ENCODE assay signal across 8 mouse cellular contexts in genomic region chr8:72319921-72320802, GRCm38 (mm10). TPM values are rescaled to one million over a fixed set of nuclear protein-coding genes. Genes with fewer than 3 reads are reported as not detected.
A peak's percentile ranks its signal among the peaks of the same experiment; 100 is the strongest.
DNase-seq lines count a peak whose midpoint lies in the region; ATAC-seq and TF ChIP-seq lines count a peak whose summit lies in the region.

No protein-coding gene starts in this region.

- H3K4me3 ChIP-seq in erythroblast, embryonic 14.5 days (replicated peaks), result peak overlapping the region; percentile 60
- peak overlapping the region; percentile 98 for H3K4me3 ChIP-seq in E14TG2a.4 (replicated peaks; ENCODE audit: low read length)
- H3K4me3 ChIP-seq in forebrain, embryonic 11.5 days (ENCODE audit: low read depth, low read length), result peak overlapping the region; percentile 41
- peak overlapping the region; percentile 58 for H3K4me3 ChIP-seq in hindbrain, embryonic 15.5 days
- H3K4me3 ChIP-seq in lung, embryonic 15.5 days, result peak overlapping the region; percentile 60
- H3K4me3 ChIP-seq in spleen, adult 2 months (ENCODE audit: extremely low read depth, insufficient read depth, insufficient read length), result peak overlapping the region; percentile 95

- no peak for ATAC-seq in erythroblast, adult 5-6 weeks (replicated peaks; ENCODE audit: low FRiP score, poor library complexity, severe bottlenecking)
- no peak for ATAC-seq in forebrain, embryonic 11.5 days (replicated peaks; ENCODE audit: low FRiP score)
- ATAC-seq in hindbrain, embryonic 15.5 days (ENCODE audit: low FRiP score, low read depth), result no peak
- ATAC-seq in lung, embryonic 15.5 days (ENCODE audit: borderline replicate concordance, extremely low read depth, low FRiP score, low TSS enrichment), result no peak
- ATAC-seq in monocyte, adult 5-6 weeks (replicated peaks; ENCODE audit: insufficient number of reproducible peaks, low FRiP score, low TSS enrichment, poor library complexity, severe bottlenecking), result no peak

- DNase-seq in forebrain, embryonic 11.5 days (ENCODE audit: low spot score), result no peak
- DNase-seq in spleen, adult 2 months (ENCODE audit: low read depth in 1 of 2, low spot score in 2 of 2), result no peak

- no peaks in the 10 kb centered on the region for H3K36me3 ChIP-seq in erythroblast, embryonic 14.5 days (ENCODE audit: control insufficient read depth)
- peaks cover 49% of the 10 kb centered on the region for H3K36me3 ChIP-seq in E14TG2a.4 (ENCODE audit: insufficient read depth, low read length)
- no peaks in the 10 kb centered on the region for H3K36me3 ChIP-seq in forebrain, embryonic 11.5 days (ENCODE audit: control insufficient read depth, insufficient read depth, low read length)
- no peaks in the 10 kb centered on the region for H3K36me3 ChIP-seq in hindbrain, embryonic 15.5 days
- H3K36me3 ChIP-seq in lung, embryonic 15.5 days, result no peaks in the 10 kb centered on the region
- peaks cover 39% of the 10 kb centered on the region for H3K36me3 ChIP-seq in spleen, adult 2 months (ENCODE audit: control insufficient read depth, insufficient read depth, low read length)

- H3K27ac ChIP-seq in forebrain, embryonic 11.5 days (ENCODE audit: low read depth, low read length), result no peak overlapping the region
- H3K27ac ChIP-seq in hindbrain, embryonic 15.5 days (replicated peaks), result no peak overlapping the region
- H3K27ac ChIP-seq in lung, embryonic 15.5 days, result no peak overlapping the region
- peak overlapping the region; percentile 90 for H3K27ac ChIP-seq in spleen, adult 2 months (ENCODE audit: insufficient read depth, low read length)

- 6% methylated on average over 52 of the region's 55 CpGs for WGBS in forebrain, embryonic 11.5 days
- WGBS in hindbrain, embryonic 15.5 days, result 9% methylated on average over 55 of the region's 55 CpGs
- WGBS in lung, embryonic 15.5 days, result 5% methylated on average over 44 of the region's 55 CpGs
- 12% methylated on average over 53 of the region's 55 CpGs for WGBS in spleen, adult 2 months

- peak overlapping the region; percentile 87 for H3K4me2 ChIP-seq in forebrain, embryonic 11.5 days (ENCODE audit: low read depth, low read length, severe bottlenecking)
- peak overlapping the region; percentile 91 for H3K4me2 ChIP-seq in hindbrain, embryonic 15.5 days
- peak overlapping the region; percentile 97 for H3K4me2 ChIP-seq in lung, embryonic 15.5 days

- H3K27me3 ChIP-seq in erythroblast, embryonic 14.5 days (ENCODE audit: control insufficient read depth), result peaks cover 60% of the 10 kb centered on the region
- no peaks in the 10 kb centered on the region for H3K27me3 ChIP-seq in E14TG2a.4 (ENCODE audit: insufficient read depth, low read length)
- H3K27me3 ChIP-seq in forebrain, embryonic 11.5 days (ENCODE audit: control insufficient read depth, insufficient read depth, low read length), result peaks cover 33% of the 10 kb centered on the region
- peaks cover 36% of the 10 kb centered on the region for H3K27me3 ChIP-seq in hindbrain, embryonic 15.5 days
- peaks cover 31% of the 10 kb centered on the region for H3K27me3 ChIP-seq in lung, embryonic 15.5 days
- no peaks in the 10 kb centered on the region for H3K27me3 ChIP-seq in spleen, adult 2 months (ENCODE audit: control insufficient read depth, insufficient read depth, low read length)

- H3K9ac ChIP-seq in forebrain, embryonic 11.5 days (ENCODE audit: low read length), result no peak overlapping the region; the same call in 1 of the 2 replicates
- peak overlapping the region; percentile 45 for H3K9ac ChIP-seq in hindbrain, embryonic 15.5 days
- H3K9ac ChIP-seq in lung, embryonic 15.5 days, result peak overlapping the region; percentile 54

- H3K4me1 ChIP-seq in erythroblast, embryonic 14.5 days (ENCODE audit: control insufficient read depth), result peaks cover 15% of the 10 kb centered on the region
- peaks cover 54% of the 10 kb centered on the region for H3K4me1 ChIP-seq in E14TG2a.4 (replicated peaks; ENCODE audit: low read depth, low read length)
- peaks cover 6% of the 10 kb centered on the region; the same call in 1 of the 2 replicates for H3K4me1 ChIP-seq in forebrain, embryonic 11.5 days (replicated peaks; ENCODE audit: control insufficient read depth, insufficient read depth, low read length)
- H3K4me1 ChIP-seq in hindbrain, embryonic 15.5 days (replicated peaks), result peaks cover 24% of the 10 kb centered on the region
- peaks cover 24% of the 10 kb centered on the region for H3K4me1 ChIP-seq in lung, embryonic 15.5 days
- peaks cover 19% of the 10 kb centered on the region for H3K4me1 ChIP-seq in spleen, adult 2 months (ENCODE audit: control insufficient read depth, insufficient read depth, insufficient read length)

- no peak for TF ChIP-seq CTCF in E14TG2a.4 (conservative IDR thresholded peaks at IDR 0.05; ENCODE audit: low read length)
- TF ChIP-seq CTCF in spleen, adult 2 months (IDR thresholded peaks at IDR 0.05; ENCODE audit: extremely low read depth, insufficient read depth, insufficient read length, insufficient replicate concordance), result no peak

- TF ChIP-seq POLR2A in spleen, adult 2 months (IDR thresholded peaks at IDR 0.05; ENCODE audit: low read depth, low read length), result no peak

- peaks cover 9% of the 10 kb centered on the region; the same call in 1 of the 2 replicates for H3K9me3 ChIP-seq in erythroblast, embryonic 14.5 days (ENCODE audit: control insufficient read depth, low read length)
- H3K9me3 ChIP-seq in E14TG2a.4 (ENCODE audit: low read length), result no peaks in the 10 kb centered on the region
- no peaks in the 10 kb centered on the region for H3K9me3 ChIP-seq in forebrain, embryonic 11.5 days (ENCODE audit: control insufficient read depth, low read length)
- H3K9me3 ChIP-seq in hindbrain, embryonic 15.5 days, result no peaks in the 10 kb centered on the region
- H3K9me3 ChIP-seq in lung, embryonic 15.5 days, result no peaks in the 10 kb centered on the region

RNA-seq across cellular contexts. Expression of gene Klf2, which starts 1.3 kb away (rescaled TPM):
- polyA plus RNA-seq in erythroblast, embryonic 14.5 days (2012), result 1.4 TPM in 2 replicates
- 8.1 and 11.7 TPM in 2 replicates for total RNA-seq in erythroblast, adult 5-6 weeks (2015; ENCODE audit: low replicate concordance)
- 3.4 and 4.6 TPM in 2 replicates for total RNA-seq in erythroblast, adult 5-6 weeks (2017; ENCODE audit: low replicate concordance)
- 4.7 and 5.4 TPM in 2 replicates for polyA plus RNA-seq in forebrain, embryonic 11.5 days (2014; fragmentation: Nextera tagmentation; extraction: Ambion mirVana)
- 6.4 and 6.9 TPM in 2 replicates for polyA plus RNA-seq in hindbrain, embryonic 15.5 days (2015; fragmentation: Nextera tagmentation; extraction: Ambion mirVana)
- 13.3 and 14.0 TPM in 2 replicates for polyA plus RNA-seq in lung, embryonic 15.5 days (2015; fragmentation: Nextera tagmentation; extraction: Ambion mirVana)
- 219 and 378 TPM in 2 replicates for polyA plus RNA-seq in spleen, adult 2 months (2012; rRNA removed)
- total RNA-seq in monocyte, adult 5-6 weeks (2017), result 183 to 225 TPM (median 194 TPM) in 3 replicates

RNA-seq across cellular contexts. Expression of gene Gm10282, which starts 15.1 kb away (rescaled TPM):
- 5.6 and 6.0 TPM in 2 replicates for polyA plus RNA-seq in erythroblast, embryonic 14.5 days (2012)
- 22.9 and 31.8 TPM in 2 replicates for total RNA-seq in erythroblast, adult 5-6 weeks (2015; ENCODE audit: low replicate concordance)
- total RNA-seq in erythroblast, adult 5-6 weeks (2017; ENCODE audit: low replicate concordance), result 14.9 and 39.9 TPM in 2 replicates
- 45.4 and 48.2 TPM in 2 replicates for polyA plus RNA-seq in forebrain, embryonic 11.5 days (2014; fragmentation: Nextera tagmentation; extraction: Ambion mirVana)
- polyA plus RNA-seq in hindbrain, embryonic 15.5 days (2015; fragmentation: Nextera tagmentation; extraction: Ambion mirVana), result 9.8 and 12.5 TPM in 2 replicates
- 33.1 and 33.8 TPM in 2 replicates for polyA plus RNA-seq in lung, embryonic 15.5 days (2015; fragmentation: Nextera tagmentation; extraction: Ambion mirVana)
- 1.4 and 1.7 TPM in 2 replicates for polyA plus RNA-seq in spleen, adult 2 months (2012; rRNA removed)
- total RNA-seq in monocyte, adult 5-6 weeks (2017), result 1.5 to 3.3 TPM (median 3.1 TPM) in 3 replicates

Comparison
In these comparisons a context has a peak if more than half of its experiments do, and no peak if none do; other contexts are left out.
1. H3K4me3 ChIP-seq: peak in every context shown above with its lines; median percentile 98 in E14TG2a.4; 95 in spleen, adult 2 months; 60 in erythroblast, embryonic 14.5 days; 60 in lung, embryonic 15.5 days; 58 in hindbrain, embryonic 15.5 days; 41 in forebrain, embryonic 11.5 days.
2. RNA of gene Klf2, which starts 1.3 kb away (polyA plus RNA-seq): 219 to 378 TPM in spleen, adult 2 months; 13.3 to 14.0 TPM in lung, embryonic 15.5 days, 6.4 to 6.9 TPM in hindbrain, embryonic 15.5 days, 4.7 to 5.4 TPM in forebrain, embryonic 11.5 days and 1.4 TPM in erythroblast, embryonic 14.5 days; every median in the first group is over 10 times any median in the second.
3. Peak in every context shown above with its lines, with median percentiles within 50 percentile points of each other: H3K4me2 ChIP-seq.